Mouse (Mus musculus): ENCODE data around the gene Gm17631. TPM values are rescaled to one million over a fixed set of nuclear protein-coding genes. Genes with fewer than 3 reads are reported as not detected.

The Gm17631 gene
- not detected for polyA plus RNA-seq (2014; fragmentation: Illumina TruSeq; extraction: RNeasy Lipid Tissue Mini Kit (QIAGEN cat#74804); ENCODE audit: low read depth, low replicate concordance)

GRCm38 (mm10) chr6:129862349-129862748, at the start of gene Gm17631:
TSS of gene Gm17631 (plus strand) at chr6:129862649.

GRCm38 (mm10) chr6:129876549-129876948, 14.1 kb downstream of the Gm17631 start, which contains the start of gene Klra17:
TSS of gene Klra17 (minus strand) at chr6:129876672.

Other genes starting within 250 kb of the Gm17631 start
- 5.4 TPM for gene Klrk1, start 238.8 kb upstream of the Gm17631 start, polyA plus RNA-seq (2014; fragmentation: Illumina TruSeq; extraction: RNeasy Lipid Tissue Mini Kit (QIAGEN cat#74804); ENCODE audit: low read depth, low replicate concordance)
- not detected for gene Klrc3, start 219.3 kb upstream of the Gm17631 start, polyA plus RNA-seq (2014; fragmentation: Illumina TruSeq; extraction: RNeasy Lipid Tissue Mini Kit (QIAGEN cat#74804); ENCODE audit: low read depth, low replicate concordance)
- gene Klrc2, start 202.0 kb upstream of the Gm17631 start, polyA plus RNA-seq (2014; fragmentation: Illumina TruSeq; extraction: RNeasy Lipid Tissue Mini Kit (QIAGEN cat#74804); ENCODE audit: low read depth, low replicate concordance): 0.40 TPM
- gene Klrc1, start 183.7 kb upstream of the Gm17631 start, polyA plus RNA-seq (2014; fragmentation: Illumina TruSeq; extraction: RNeasy Lipid Tissue Mini Kit (QIAGEN cat#74804); ENCODE audit: low read depth, low replicate concordance): 0.90 TPM
- gene Klri1, start 145.5 kb upstream of the Gm17631 start, polyA plus RNA-seq (2014; fragmentation: Illumina TruSeq; extraction: RNeasy Lipid Tissue Mini Kit (QIAGEN cat#74804); ENCODE audit: low read depth, low replicate concordance): not detected
- 0.19 TPM for gene Klri2, start 122.2 kb upstream of the Gm17631 start, polyA plus RNA-seq (2014; fragmentation: Illumina TruSeq; extraction: RNeasy Lipid Tissue Mini Kit (QIAGEN cat#74804); ENCODE audit: low read depth, low replicate concordance)
- not detected for gene Gm156, start 78.4 kb upstream of the Gm17631 start, polyA plus RNA-seq (2014; fragmentation: Illumina TruSeq; extraction: RNeasy Lipid Tissue Mini Kit (QIAGEN cat#74804); ENCODE audit: low read depth, low replicate concordance)
- not detected for gene Klra17, start 14.0 kb downstream of the Gm17631 start, polyA plus RNA-seq (2014; fragmentation: Illumina TruSeq; extraction: RNeasy Lipid Tissue Mini Kit (QIAGEN cat#74804); ENCODE audit: low read depth, low replicate concordance)
- not detected for gene Klra5, start 55.0 kb downstream of the Gm17631 start, polyA plus RNA-seq (2014; fragmentation: Illumina TruSeq; extraction: RNeasy Lipid Tissue Mini Kit (QIAGEN cat#74804); ENCODE audit: low read depth, low replicate concordance)
- not detected for gene Klra6, start 164.3 kb downstream of the Gm17631 start, polyA plus RNA-seq (2014; fragmentation: Illumina TruSeq; extraction: RNeasy Lipid Tissue Mini Kit (QIAGEN cat#74804); ENCODE audit: low read depth, low replicate concordance)
- gene Klra4, start 204.6 kb downstream of the Gm17631 start, polyA plus RNA-seq (2014; fragmentation: Illumina TruSeq; extraction: RNeasy Lipid Tissue Mini Kit (QIAGEN cat#74804); ENCODE audit: low read depth, low replicate concordance): not detected

Measured in liver, adult 10 weeks (tissue).